Mouse (Mus musculus) CD4-positive, CD25-positive, alpha-beta regulatory T cell, adult 2 months (primary cell): ENCODE results near the gene Uqcc2.

Experiments used
- DNase-seq: peaks from one replicate; pipeline ENCODE4 v3.0.0-alpha.2; 2012; ENCODE audit warnings: low read depth, low spot score

Uqcc2 gene

DNA sequence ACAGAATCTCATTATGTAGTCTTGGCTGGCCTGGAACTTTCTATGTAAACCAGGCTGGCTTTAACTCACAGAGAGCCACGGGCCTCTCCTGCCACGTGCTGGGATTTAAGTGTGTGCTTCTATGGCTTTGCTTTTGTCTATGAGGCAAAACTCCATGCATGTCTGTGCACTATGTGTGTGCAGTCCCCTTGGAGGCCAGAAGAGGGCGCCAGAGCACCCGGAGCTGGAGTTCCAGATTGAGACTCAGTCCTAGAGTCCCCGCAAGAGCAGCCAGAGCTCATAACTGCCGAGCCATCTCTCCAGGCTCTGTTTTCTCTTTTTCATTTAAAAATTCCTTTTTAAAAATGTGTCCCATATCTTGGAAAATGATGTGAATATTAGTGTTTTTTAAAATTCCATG is 55.8 kb downstream of the Uqcc2 start:
- peak; percentile 56 for DNase-seq

DNA sequence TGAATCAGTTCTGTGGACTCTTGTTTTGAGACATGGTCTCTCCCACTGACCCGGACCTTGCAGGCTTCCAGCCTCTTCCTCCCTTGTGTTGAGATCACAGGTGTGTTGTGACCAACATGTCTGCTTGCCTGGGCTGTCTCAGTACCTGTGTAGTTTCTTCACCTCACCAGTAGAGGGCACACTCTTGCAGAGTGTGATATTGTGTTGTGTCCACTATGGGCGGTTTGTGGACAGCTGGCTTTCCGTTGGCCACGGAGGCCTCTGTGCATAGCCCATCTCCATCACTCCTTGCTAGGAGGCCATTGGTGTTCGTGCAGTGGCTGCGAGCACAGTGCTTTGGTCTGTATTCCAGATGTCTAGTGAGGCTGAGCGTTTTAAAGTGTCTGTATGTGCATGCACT is 56.6 kb downstream of the Uqcc2 start:
- no peak for DNase-seq

GRCm38 (mm10) chr17:27074849-27075745 is 58.6 kb downstream of the Uqcc2 start:
- DNase-seq = no peak

DNA sequence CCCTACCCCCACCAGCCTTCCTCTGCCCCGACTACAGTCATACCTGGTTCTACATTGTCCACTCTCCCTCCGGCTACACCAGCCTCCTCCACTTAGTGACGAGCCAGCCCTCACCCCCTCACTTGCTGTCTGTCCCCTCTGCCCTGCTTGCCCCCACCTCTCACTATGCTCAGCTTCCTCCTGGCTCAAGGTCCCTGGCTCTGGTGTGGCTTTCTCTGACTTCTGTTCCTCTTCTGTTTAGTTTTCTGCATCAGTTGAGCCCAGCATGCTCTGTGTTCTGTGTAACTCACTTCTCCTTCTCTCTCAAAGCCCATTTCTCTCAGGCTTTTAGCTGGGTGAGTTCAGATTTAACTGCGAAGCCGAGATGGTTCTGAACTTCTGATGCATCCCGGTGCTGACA is 59.5 kb downstream of the Uqcc2 start:
- DNase-seq = no peak

DNA sequence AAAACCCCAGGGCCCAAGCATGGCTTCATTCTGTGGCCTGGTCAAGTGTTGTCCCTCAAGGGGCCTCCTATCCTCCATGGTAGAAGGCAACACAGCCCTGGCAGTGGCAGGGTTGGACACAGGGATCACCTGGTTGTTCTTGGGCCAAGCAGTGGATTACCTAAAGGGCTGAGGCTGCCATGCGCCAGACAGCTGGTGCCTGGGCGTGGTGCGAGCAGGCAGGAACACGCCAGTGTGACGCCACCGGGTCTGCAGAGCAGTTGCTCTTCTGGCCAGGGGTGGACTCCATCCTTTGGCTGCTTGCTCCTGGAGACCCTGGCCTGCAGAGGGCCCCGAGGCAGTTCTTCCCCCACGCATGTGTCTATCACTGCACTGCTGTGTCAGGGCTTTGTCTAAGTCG is 59.9 kb downstream of the Uqcc2 start:
- DNase-seq = no peak

- no peak for DNase-seq
Observed at GRCm38 (mm10) chr17:27073126-27073525, 60.6 kb downstream of the Uqcc2 start.
